Mouse (Mus musculus) lung, embryonic 16.5 days (tissue): ENCODE measurements at regions not wholly inside any gene's neighbourhood (a gene's known extent, or its start where the extent isn't known, plus 50 kb on each side); places are given as distances from the start of the nearest gene placed in this dataset.
A peak's percentile ranks its signal among the peaks of the same experiment; 100 is the strongest.

Experiments used
- ATAC-seq: fragments of 200-750 bp; cut with Nextera tagmentation; 2 replicates; pipeline ENCODE4 v1.8.0; 2017; ENCODE audit warnings: low read depth, mild to moderate bottlenecking, moderate library complexity
- H3K27ac ChIP-seq: fragments of 300-500 bp; sonication (generic); 2 replicates; pipeline ENCODE4 v1.5.1; 2014; ENCODE audit warnings: mild to moderate bottlenecking, control low read depth, low read length
- H3K27me3 ChIP-seq: fragments of 300-500 bp; sonication (generic); 2 replicates; pipeline ENCODE4 v1.6.1; 2014; ENCODE audit warnings: low read depth, low read length, mixed read lengths; ENCODE audit not compliant: control insufficient read depth, insufficient read depth
- H3K36me3 ChIP-seq: fragments of 300-500 bp; sonication (generic); 2 replicates; pipeline ENCODE4 v1.6.1; 2014; ENCODE audit warnings: low read length; ENCODE audit not compliant: control insufficient read depth, insufficient read depth
- H3K4me1 ChIP-seq: fragments of 300-500 bp; sonication (generic); replicated peaks from 2 replicates; pipeline ENCODE4 v1.6.1; 2014; ENCODE audit warnings: low read length, mixed read lengths; ENCODE audit not compliant: control insufficient read depth, insufficient read depth
- H3K4me2 ChIP-seq: fragments of 300-500 bp; sonication (generic); 2 replicates; pipeline ENCODE4 v1.6.1; 2014; ENCODE audit warnings: low read depth, low read length, control low read depth
- H3K4me3 ChIP-seq: fragments of 300-500 bp; sonication (generic); 2 replicates; pipeline ENCODE4 v1.5.1; 2014; ENCODE audit warnings: mild to moderate bottlenecking, low read length, control low read depth
- H3K9ac ChIP-seq: fragments of 300-500 bp; sonication (generic); 2 replicates; pipeline ENCODE4 v1.6.1; 2014; ENCODE audit warnings: low read length, control low read depth
- H3K9me3 ChIP-seq: fragments of 300-500 bp; sonication (generic); 2 replicates; pipeline ENCODE4 v1.6.1; 2016; ENCODE audit warnings: low read length; ENCODE audit not compliant: control insufficient read depth
- WGBS: fragments of 180-500 bp; shearing (Covaris S2); extraction: QIAGEN DNeasy Blood & Tissue Kit; methylation state at CpG from one replicate; pipeline ENCODE4 v1.1.7; 2014; 5-methylcytosine and 5-hydroxymethylcytosine counted together

DNA sequence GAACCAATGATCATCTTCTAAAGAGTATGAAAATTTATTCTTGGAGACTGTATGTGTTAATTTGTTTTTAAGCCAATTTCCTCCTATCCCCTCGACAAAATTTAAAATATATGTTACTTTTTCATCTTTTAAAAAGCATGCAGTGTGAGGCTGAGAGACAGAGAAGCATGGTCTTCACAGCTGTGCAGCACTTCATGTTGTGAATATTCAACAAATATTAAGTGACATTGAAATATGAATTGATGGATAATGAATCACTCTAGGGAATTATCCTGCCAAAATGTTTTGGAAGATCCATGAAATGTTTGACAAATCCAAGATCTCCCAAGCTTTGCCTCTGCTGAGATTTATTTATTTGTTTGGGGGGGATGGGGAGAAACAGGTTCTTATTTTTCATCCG lies 233.9 kb upstream of the Gm11146 start:
- 57% methylated on average over 2 of the region's 2 CpGs for WGBS

DNA sequence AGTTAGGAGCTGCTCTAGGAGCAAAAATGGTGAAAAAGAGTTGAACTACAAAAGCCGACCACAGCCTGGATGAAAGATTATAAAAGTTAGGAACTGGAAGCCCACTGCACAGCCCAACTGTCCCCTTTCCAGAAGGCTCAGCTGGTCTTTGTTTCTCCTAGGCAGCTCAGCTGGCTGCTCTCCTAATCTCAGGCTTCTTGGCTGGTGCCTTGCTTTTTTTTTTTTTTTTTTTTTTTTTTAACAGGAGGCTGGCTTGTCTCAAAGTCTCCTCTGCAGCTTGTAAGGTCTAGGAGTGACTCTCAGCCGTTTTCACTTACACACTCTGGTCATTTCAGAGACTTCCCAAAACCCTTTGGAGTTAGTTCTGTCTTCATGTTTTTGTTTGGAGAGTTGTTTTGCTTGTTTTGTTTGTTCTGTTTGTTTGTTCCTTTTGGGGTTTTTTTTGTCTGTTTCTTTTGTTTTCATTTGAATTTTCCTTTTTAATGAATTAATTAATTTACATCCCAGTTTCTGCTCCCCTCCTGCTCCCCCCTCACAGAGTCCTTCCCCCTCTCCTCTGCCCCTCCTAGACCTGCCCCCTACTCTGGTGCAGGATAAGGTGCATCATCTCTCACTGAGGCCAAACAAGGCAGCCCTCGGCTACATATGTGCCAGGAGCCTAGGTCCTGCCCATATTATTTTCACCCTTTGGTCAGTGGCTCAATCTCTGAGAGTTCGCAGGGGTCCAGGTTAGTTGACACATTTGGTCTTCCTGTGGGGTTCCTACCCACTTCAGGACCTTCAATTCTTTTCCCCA lies 225.6 kb upstream of the Gm11146 start:
- Histone ChIP-seq H3K9ac (no peak overlapping the region), H3K9me3 (no peaks in the 10 kb centered on the region), H3K4me1 (peaks cover 4% of the 10 kb centered on the region; the same call in 1 of the 2 replicates), H3K4me3 (no peak overlapping the region), H3K4me2 (no peak overlapping the region), H3K27ac (no peak overlapping the region), H3K36me3 (no peaks in the 10 kb centered on the region), H3K27me3 (no peaks in the 10 kb centered on the region)
- peak; percentile 95 for ATAC-seq
- WGBS: 59% methylated on average over 4 of the region's 4 CpGs

More for the DNA sequence above, 233.9 kb upstream of the Gm11146 start:
- Histone ChIP-seq H3K4me3 (no peak overlapping the region), H3K4me1 (no peaks in the 10 kb centered on the region), H3K4me2 (no peak overlapping the region), H3K9ac (no peak overlapping the region), H3K9me3 (no peaks in the 10 kb centered on the region), H3K36me3 (no peaks in the 10 kb centered on the region), H3K27me3 (no peaks in the 10 kb centered on the region), H3K27ac (no peak overlapping the region)
- no peak for ATAC-seq

DNA sequence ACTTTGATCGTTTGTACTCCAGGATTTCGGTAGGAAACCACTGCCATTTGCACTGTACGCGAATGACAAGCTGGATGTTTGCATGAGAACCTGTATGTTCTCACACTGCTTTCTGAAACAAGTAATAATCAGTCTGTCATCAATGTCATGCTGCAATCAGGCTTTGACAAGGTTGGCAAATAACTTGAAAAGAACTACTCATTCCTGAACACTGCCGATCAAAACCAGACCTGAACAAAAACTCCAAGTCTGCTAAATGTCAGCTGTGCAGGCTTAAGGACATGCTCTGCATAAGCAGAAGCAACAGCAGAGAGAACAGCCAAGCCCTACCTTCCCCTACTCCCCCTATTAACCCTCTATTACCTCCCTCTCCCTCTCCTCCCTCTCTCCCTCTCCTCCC lies 197.8 kb upstream of the Gm11146 start:
- no peak for ATAC-seq
- WGBS: 65% methylated on average over 5 of the region's 5 CpGs

DNA sequence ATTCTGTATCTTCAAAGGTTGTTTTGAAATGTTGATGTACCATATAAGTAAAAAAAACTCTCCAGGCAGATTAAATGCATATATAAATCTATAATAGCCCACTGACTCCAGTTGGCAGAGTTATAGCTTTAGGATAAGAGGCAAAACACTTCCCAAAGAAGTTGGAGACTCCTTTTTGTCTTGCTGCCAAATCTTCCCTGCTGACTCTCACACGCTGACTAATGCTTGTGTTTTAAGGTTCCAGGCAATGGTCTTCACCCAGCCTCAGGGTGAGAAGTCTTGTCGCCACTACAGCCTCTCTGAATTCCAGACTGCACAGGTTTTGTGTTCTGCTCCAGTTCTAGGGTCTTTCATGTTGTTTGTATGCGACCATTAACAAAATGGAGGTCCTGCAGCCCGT lies 195.0 kb upstream of the Gm11146 start:
- WGBS: 61% methylated on average over 4 of the region's 4 CpGs
- ATAC-seq: 0 out of 2 replicates have a peak, but pooled peaks have one; percentile 31
- peak overlapping the region; percentile 18; the same call in 1 of the 2 replicates for H3K27ac ChIP-seq
- no peaks in the 10 kb centered on the region for H3K27me3 ChIP-seq
- H3K4me3 ChIP-seq: no peak overlapping the region
- no peaks in the 10 kb centered on the region for H3K9me3 ChIP-seq
- no peak overlapping the region for H3K9ac ChIP-seq
- no peak overlapping the region for H3K4me2 ChIP-seq
- no peaks in the 10 kb centered on the region for H3K36me3 ChIP-seq
- no peaks in the 10 kb centered on the region for H3K4me1 ChIP-seq

More for the DNA sequence above, 197.8 kb upstream of the Gm11146 start:
- H3K4me1 ChIP-seq: no peaks in the 10 kb centered on the region
- no peaks in the 10 kb centered on the region for H3K9me3 ChIP-seq
- no peak overlapping the region for H3K4me3 ChIP-seq
- H3K27ac ChIP-seq: no peak overlapping the region
- H3K27me3 ChIP-seq: no peaks in the 10 kb centered on the region
- H3K4me2 ChIP-seq: no peak overlapping the region
- H3K9ac ChIP-seq: no peak overlapping the region
- H3K36me3 ChIP-seq: no peaks in the 10 kb centered on the region

DNA sequence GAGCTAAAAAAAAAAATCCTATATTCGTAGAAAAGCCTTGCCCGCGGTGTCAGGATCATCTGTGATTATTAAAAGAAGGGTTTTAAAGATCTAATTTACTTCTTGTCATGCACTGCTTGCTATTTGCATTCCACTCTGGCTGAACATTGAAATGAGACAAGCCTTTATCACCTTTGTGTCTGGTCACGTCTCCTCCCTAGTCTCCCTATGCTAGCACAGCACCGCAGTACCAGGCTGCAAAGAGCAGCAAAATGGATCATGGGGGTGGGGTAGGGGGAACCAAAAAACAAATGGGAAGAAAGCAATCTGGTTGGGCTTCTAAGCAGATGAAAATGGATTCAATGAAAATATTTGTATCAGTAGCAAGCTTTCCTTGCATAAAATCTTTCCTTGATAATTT lies 187.8 kb upstream of the Gm11146 start:
- no peak overlapping the region for H3K9ac ChIP-seq
- 80% methylated on average over 5 of the region's 5 CpGs for WGBS
- no peak overlapping the region for H3K27ac ChIP-seq
- ATAC-seq: no peak
- no peaks in the 10 kb centered on the region for H3K9me3 ChIP-seq
- H3K4me1 ChIP-seq: no peaks in the 10 kb centered on the region
- no peaks in the 10 kb centered on the region for H3K27me3 ChIP-seq
- H3K4me2 ChIP-seq: no peak overlapping the region
- no peaks in the 10 kb centered on the region for H3K36me3 ChIP-seq
- no peak overlapping the region for H3K4me3 ChIP-seq

- no peak for ATAC-seq
- Histone ChIP-seq H3K4me2 (no peak overlapping the region), H3K9ac (no peak overlapping the region), H3K9me3 (no peaks in the 10 kb centered on the region), H3K27ac (no peak overlapping the region), H3K27me3 (no peaks in the 10 kb centered on the region), H3K4me1 (no peaks in the 10 kb centered on the region), H3K4me3 (no peak overlapping the region), H3K36me3 (no peaks in the 10 kb centered on the region)
- WGBS: 80% methylated on average over 2 of the region's 2 CpGs
Measured at GRCm38 (mm10) chr16:77789206-77789605, 187.3 kb upstream of the Gm11146 start.

DNA sequence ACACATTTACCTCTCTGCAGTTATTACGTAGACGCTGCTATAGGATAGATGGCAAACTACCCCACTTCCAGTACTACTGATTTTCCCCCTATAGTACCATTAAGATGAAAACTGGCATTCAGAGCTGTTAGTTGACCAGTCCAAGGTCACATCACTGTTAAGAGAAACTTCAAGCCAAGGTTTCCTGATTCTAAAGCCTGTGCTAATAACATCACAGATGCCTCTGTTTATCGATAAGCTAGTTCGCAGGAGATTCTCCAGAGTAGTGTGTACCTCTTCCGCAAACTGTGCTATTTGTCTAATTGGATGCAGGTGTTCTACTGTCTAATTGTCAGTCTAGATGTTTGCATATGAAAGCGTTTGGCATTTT lies 186.9 kb upstream of the Gm11146 start:
- ATAC-seq: no peak
- Histone ChIP-seq H3K27ac (no peak overlapping the region), H3K4me2 (no peak overlapping the region), H3K4me1 (no peaks in the 10 kb centered on the region), H3K27me3 (no peaks in the 10 kb centered on the region), H3K36me3 (no peaks in the 10 kb centered on the region), H3K4me3 (no peak overlapping the region), H3K9ac (no peak overlapping the region), H3K9me3 (no peaks in the 10 kb centered on the region)
- 85% methylated on average over 6 of the region's 6 CpGs for WGBS

DNA sequence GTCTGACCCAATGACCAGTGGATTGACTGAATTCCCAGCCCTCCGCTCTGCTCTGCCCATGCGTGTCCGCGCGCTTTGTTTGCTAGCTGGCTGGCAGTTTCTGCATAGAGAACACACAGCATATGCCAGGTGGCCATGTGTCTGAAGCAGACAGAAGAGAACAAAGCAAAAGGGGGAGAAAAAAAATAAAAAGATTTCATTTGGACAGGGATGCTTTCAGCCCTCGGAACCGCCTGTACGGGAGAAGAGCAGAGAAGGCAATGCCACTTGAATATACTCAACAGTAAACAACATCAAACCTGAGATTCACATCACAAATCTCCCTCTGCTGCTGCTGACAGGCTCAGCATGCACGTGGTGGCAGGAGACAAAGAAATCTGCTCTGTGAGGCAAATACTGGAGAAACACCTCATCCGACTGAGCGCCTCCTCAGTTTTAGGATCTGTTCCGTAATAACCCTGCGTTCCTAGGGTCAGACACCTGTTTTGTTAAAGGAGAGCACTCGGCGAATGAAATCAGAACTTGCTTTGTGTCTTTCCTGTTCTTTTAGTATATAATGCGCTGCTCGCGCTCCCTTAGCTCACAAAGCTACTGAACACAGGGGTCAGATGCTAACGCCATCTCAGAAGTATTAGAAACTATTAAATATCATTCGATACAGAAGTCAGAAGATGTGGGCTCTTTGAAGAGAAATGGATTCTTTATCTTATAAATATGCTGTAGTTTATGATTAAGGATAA lies 186.3 kb upstream of the Gm11146 start:
- Histone ChIP-seq H3K27ac (no peak overlapping the region), H3K27me3 (no peaks in the 10 kb centered on the region), H3K4me2 (no peak overlapping the region), H3K4me1 (no peaks in the 10 kb centered on the region), H3K4me3 (no peak overlapping the region), H3K9me3 (no peaks in the 10 kb centered on the region), H3K36me3 (no peaks in the 10 kb centered on the region), H3K9ac (no peak overlapping the region)
- no peak for ATAC-seq
- WGBS: 81% methylated on average over 20 of the region's 20 CpGs

DNA sequence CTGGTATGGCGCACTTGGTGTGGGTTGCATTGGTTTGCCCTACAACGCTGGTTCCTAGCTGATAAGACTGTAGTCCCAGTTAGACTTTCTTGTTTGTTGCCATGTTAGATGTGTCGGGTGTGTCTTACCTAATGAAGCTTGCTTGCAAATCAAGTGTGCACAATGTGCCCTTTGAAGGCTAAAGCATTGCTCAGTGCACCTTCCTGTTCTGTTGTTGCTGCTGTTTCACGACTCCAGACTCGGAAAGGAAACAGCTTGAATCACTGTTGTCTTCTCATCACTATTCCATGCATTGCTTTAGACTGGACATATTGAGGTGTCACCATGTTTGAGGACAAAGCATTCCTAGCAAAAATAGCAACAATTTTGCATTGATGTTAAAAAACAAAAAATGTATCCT lies 185.1 kb upstream of the Gm11146 start:
- Histone ChIP-seq H3K9me3 (no peaks in the 10 kb centered on the region), H3K9ac (no peak overlapping the region), H3K36me3 (no peaks in the 10 kb centered on the region), H3K4me3 (no peak overlapping the region), H3K27ac (no peak overlapping the region), H3K4me1 (no peaks in the 10 kb centered on the region), H3K4me2 (no peak overlapping the region), H3K27me3 (no peaks in the 10 kb centered on the region)
- 87% methylated on average over 5 of the region's 5 CpGs for WGBS
- ATAC-seq: no peak
